Mouse (Mus musculus) right cerebral cortex, postnatal 14 days (tissue): Measurements from ENCODE around the gene Alyref.
"Not testable (repeated sequence)": the region's sequence is repeated elsewhere in the genome, so short reads cannot be mapped to it uniquely, and the experiment has no call there.

Experiments used
- DNase-seq: peaks from one replicate; pipeline ENCODE4 v3.0.0; 2022

The Alyref gene

DNA sequence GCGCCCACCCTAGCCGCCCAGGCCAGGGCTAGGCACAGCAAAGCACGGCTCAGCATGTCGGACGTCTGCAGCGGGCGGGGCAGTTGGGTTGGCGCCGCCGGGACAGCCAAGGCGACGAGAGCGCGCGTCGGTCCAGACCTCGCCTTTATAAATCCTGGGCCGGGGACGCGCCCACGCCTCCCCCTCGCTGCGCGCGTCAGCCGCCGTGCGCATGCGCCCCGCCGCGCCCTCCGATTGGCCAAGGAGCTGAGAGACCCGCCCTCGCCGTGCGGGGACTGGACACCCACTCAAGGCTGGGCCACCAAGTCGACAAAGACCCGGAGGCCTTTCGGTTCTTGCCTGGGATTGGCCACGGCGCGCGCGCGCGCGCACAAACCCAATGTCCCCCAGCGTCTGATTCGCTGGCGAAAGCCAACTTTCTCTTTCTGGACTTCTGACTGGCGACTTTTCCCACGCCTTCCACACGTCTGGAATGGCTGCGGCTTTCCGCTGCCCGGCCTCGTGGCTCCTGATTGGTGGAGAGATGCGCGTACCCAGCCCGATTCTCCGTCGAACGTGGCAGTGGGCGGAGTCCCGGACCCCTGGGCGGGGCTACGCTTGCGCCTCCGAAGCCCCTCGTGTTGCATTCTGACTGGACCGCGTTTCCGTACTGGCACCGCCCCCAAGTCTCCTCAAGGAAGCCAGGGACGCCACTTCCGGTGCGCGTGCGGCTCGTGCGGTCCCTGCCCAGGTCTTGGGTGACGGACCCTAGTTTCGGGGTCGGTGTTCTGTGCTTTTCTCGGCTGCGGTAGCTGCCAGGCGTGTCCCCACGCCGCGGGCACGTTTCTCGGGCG lies 25.2 kb downstream of the Alyref start, which contains the start of gene P4hb:
P4hb (minus strand) TSS at position 502 of the 833 bp plus-strand sequence.
- DNase-seq = peak; percentile 99

DNA sequence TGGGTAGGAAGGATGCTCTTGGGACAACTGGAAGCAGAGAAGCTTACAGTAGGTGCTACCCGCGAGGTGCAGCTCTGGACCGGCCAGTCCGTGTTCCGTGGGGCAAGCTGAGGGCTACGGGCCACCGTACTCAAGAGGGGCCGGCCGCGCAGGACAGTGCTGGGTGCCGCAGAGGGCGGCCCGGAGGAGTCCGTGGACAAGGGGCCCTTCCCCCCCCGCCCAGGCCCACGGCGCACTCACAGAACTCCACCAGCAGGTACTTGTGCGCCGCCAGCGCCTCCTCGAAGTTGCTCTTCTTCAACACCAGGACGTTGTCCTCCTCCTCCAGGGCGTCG lies 25.8 kb downstream of the Alyref start:
- DNase-seq = no peak

DNA sequence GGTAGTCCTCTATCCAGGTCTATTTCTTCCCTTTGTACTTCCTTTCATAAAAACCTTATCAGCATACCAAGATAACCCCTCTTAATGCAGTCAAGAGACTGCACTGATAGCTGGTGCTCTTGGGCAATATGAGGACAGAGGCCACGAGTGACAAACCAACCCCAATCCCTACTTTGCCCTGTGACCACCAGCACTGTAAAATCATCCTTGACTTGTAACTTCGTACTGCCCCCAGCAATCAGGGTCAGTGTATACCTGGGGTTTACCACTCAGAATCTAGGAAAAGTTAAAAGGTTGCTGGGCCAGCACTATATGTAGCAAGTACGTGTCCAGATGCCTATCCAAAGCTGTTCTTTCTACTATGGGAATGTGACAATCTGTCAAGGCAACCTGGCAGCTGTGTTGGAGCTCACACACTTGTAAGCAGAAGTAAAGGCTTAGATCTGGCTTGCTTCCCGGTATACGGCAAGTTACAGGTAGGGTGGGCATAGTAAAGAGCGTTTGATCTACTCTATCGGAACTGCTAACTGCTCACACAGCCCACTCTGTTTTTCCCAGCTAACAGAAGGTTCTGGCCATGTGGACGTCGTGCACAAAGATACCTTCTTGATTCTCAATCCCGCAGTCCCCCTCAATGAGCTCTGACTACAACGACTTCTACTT lies 26.3 kb downstream of the Alyref start:
- no peak for DNase-seq

DNA sequence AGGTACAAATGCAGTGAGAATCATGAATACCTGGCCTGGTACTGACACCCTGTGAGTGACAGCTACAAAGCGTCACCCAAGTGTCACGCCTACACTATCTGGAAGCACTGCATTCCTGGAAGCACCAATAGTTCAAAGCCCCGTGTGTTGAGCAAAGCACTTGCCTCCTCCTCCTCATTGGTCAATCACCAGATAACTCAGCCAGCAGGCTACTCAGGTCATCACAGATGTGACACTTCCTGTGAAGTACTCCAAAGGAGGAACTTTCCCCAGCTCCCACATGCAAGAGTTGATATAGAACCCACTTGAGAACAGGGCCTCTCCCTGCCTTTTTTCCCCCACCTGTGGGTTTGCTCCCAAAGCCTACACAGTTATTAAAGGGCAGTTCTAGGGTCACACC lies 27.0 kb downstream of the Alyref start:
- DNase-seq = no peak

DNA sequence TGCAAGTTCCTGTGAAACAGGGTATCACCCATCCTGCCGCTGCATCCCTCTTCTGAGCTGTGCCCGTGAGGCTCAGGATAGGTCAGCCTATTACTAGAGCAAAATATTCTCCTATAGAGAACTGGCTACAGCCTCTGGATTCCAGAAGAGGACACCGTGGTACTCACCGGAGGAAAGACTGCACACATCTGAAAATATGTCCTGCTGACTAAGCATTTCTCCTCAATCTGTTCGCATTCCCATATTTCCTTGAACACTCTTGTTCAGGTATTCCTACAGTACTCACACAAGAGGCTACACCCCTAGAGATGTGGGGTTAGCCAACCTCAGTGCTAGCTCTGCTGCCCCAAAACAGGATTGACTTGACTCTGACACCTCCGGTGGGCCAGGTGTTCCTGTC lies 29.8 kb downstream of the Alyref start:
- no peak for DNase-seq

DNA sequence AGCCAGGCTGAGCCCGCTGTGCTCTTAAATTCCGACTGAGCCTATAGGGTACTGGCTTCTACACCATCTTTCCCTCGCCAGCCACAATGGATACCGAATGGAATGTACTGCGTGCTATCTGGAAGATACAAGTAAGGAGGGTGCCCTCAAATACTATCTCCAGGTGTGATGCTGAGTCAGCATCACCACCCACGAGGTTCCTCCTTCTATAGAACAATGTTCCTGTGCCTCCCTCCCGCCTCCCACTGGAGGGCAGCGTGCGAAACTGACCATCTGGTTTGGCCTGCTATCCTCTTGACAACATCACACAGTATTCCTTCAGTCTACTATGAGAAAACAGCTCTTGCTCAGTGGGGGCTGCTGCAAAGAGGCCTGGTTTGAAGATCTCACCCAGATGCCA lies 33.1 kb downstream of the Alyref start:
- no peak for DNase-seq

DNA sequence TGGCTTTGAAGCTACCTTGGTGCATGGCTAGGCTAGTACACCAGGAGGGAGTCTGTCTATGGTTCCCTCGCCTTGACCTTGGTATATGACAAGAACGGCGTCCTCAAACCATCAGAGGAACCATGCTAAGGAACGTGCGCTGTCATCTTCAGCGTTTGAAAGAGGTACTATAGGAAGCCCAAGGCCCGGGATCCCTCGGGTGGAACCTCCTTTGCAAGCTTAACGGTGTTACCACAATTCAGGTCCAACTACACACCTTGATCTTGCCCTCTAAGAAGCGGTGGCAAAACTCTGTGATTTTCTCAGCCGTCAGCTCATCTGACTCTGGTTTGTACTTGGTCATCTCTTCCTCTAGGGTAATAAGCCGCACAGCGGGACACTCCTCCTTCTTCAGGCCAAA lies 35.2 kb downstream of the Alyref start:
- DNase-seq = no peak

DNA sequence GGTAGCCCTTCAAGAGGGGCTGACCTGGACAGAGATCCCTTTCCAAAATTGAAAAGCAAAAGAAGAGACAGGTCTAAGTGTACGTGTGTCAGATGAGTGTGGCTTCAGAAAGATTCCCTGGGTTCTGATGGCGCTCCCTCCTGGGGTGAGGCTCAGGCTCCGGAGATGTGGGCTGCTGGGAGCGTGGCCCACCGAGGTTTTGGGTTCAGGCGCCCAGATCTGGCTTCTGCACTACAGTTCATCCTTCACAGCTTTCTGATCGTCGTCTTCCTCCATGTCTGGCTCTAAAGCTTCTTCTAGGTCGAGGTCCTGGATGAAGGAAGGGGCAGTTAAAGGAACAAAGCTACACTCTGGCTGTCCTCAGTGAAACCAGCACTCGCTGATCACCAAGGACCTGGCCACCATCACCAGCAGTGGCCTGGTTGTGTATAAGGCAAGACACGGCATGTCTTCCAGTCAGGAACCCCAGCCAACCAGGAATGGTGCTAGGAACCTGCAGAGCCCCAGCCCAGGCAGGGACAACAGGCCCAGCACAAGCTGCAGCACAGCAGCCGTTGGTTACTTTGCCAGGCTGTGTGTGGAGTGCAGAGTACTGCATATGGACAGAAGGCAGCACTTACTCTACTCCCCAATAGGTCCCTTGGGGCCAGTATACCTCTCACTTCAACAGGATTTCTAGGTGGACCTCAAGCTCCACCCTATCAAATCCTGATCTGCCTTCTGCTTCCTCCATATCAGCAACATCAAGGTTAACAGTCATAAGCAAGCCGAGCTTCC lies 37.0 kb downstream of the Alyref start:
- DNase-seq = no peak

DNA sequence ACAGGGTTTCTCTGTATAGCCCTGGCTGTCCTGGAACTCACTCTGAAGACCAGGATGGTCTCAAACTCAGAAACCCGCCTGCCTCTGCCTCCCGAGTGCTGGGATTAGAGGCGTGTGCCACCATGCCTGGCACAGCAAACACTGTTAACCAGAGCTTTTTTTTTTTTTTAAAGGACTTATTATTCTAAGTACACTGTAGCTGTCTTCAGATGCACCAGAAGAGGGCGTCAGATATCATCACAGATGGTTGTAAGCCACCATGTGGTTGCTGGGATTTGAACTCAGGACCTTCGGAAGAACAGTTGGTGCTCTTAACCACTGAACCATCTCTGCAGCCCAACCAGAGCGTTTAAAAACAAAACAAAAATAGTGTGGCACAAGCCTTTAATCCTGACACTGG lies 39.3 kb downstream of the Alyref start:
- DNase-seq = not testable (repeated sequence)

DNA sequence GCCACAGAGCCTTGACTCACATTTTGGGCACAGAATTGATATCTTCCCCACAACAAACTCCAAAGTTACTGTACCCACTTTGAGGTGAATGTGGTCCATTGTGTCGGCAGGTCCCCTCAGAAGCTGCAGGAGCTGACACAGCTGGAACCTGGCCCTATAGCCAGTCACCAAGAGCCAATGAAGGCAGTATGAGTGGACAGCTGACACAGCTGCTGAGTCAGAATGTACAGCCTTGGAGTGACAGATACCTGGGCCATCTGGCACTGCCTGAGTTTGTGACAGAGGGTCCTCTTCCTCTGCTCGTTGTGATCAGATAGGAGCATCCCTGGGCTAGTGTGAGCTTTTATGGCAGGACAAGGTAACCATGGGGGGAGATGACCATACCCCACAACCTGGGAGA lies 42.9 kb downstream of the Alyref start:
- DNase-seq = no peak

DNA sequence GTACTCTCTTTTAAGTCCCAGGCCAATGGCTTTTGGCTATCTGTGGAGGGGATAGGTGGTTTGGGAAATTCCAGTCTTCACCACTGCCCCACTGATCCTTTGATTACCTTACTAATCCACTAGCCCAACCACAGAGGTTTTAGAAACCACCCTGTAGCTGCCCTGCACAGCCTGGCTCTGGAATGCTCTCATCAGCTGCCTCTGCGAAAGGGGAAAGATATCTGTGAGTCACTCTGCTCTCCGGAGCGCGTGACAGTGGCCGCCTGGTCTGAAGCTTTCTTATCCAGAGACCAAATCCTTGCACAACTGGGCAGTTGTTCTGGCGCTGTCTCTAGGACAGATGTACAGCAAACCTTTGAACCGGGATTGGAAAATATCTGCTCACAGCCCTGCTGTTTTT lies 43.3 kb downstream of the Alyref start:
- DNase-seq = no peak

DNA sequence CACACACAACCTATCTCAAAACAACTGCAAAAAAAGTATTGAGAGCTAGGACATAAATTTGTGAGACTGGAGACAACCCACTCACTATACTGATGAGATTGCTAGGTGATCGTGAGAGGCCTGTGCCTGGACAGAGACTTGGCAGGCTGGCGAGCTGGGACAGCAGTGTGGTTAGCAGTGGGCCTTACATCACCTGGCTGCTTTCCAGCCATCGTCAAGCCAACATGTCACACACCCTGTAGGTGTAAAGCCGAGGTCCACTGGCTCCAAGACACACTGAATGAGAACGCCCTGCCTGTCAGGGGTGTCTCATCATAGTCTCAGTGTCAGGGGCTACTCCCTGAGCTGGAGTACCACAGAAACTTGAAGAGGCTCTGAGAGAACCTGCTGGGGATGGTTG lies 45.4 kb downstream of the Alyref start:
- no peak for DNase-seq

DNA sequence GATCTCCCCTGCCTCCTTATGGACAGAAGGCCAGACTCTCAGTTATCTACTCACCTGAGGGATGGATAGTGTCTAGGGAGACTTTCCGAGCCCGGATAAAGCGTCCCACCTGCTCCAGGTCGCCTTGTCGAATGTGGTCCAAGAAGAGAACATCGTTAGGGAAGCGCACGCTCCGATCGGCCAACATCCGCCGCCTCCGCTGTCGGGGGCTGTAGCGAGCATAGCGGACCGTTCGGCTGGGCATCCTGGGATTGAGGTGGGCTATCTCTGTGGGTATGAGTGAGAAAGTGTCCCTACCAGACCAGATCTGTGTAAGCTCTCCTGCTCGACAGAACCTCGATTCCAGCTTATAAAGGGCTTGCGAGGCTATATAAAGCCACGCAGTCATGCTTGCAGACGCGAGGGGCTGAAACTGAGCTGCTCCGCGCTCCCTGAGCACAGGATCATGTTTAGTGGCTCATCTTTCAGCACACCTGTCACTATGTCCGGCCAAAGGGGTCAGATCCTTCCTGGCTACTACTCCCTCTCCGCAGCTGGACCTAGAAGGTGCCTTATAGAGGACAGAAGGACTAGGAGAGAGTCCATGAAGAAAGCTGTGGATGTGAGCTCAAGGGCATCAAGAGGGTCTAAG lies 47.2 kb downstream of the Alyref start, which contains the start of gene Ppp1r27:
Ppp1r27 (minus strand) TSS at position 323 of the 631 bp plus-strand sequence.
- no peak for DNase-seq

DNA sequence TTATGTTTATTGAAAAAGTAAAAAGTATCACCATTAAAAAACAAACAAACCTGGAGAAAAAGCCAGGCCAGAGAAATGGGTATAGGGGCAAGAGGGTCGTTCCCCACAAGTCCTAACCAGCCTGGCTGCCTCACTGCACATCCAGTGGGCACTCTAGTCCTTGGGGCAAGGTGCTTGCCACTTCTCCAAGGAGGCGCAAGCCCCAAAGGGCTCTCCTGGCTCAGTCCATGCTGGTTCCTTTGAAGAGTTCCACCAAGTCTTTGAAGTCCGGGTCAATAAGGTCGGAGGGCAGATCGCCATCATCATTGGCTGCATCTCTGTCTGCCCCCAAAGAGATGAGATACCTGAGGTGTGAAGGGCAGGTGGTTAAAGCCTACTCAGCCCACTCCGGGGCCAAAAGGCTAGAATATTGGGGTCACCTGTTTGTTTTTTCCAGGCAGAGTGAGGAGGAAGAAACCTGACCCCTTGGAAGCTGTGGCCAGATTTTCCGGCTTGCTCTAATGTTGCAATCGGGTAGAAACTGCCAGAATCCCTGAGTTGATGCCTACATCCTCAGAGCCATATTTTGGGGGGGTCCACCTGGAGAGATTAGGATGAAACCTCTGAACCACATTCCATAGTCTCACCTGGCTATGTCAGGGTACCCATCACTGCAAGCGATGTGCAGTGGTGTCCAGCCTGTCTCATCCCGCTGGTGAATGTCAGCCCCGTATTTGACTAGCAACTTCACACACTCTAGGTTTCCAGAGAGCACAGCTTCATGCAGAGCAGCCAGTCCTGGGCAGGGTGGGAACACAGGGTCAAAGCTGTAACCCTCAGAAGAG lies 48.0 kb downstream of the Alyref start:
- DNase-seq = no peak

DNA sequence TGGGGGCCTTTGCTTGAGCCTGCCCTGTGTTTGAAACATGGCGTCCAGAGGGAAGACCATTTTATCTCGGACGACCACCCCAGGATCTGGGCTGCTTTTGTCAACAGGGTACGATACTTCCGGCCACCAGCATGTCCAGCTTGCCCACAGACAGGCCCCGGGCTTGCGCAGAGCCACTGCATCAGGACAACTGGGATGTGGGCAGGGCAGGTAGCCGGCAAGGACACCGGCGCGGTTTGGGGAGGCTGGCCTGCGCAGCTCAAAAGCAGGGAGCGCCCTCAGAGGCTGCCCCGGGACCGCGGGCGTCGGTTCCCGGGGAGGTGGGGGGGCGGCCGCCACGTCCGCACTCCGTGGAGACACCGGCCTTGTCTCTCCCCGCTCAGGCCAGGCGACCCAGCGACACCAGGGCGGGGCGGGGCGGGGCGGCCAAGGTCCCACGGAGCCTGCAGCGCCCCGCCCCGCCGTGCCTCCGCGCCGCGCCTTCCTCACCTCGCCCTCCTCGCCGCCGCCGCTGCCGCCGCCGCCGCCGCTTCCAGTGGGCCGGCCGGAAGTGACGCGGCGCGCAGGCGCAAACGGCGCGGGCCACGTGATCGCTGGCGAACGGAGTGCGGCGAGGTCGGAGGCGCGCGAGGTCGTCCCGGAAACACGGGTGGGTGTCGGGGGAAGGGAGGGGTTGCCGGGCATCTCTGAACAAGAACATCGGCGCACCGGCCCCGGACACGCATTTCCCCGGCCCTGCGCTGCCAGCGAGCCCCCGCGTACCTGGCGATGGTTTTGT lies 48.8 kb downstream of the Alyref start, which contains the start of gene Mcrip1:
Mcrip1 (minus strand) TSS at position 560 of the 778 bp plus-strand sequence.
- peak; percentile 96 for DNase-seq

DNA sequence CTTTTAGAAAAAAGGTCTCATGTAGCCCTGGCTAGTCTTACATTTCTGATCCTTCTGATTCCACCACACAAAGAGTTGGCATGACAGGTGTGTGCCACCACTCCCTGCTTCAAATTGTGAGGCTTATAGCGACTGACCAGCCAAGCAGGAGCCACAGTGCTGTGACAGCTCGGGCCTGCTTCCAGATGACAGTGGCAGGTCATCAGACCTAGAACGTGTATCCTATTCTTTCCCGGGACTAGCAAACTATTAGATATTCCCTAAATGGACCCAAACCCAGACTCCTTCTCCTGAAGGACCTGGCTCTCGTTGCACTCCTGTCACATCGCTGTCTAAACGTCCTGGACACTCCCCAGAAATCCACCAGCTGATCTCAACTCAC lies 49.4 kb downstream of the Alyref start:
- no peak for DNase-seq

DNA sequence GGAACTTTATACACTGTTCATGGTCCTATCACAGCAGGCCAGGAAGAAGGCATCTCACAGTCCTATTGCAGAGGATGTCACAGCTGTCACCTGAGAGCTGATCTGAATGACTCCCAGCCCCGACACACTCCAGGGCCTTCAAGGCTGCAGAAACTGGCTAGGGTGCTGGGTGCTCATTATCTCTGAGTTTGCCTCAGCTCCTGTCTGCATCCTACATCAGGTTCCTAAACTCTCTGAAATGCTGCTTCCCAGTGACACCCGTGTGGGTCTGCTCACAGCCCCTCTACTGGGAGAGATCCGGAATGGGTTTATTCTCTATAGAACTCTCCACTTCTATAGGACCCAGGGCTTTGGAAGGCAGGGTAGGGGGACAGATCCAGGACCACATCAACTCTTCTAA lies 50.0 kb downstream of the Alyref start:
- DNase-seq = no peak

DNA sequence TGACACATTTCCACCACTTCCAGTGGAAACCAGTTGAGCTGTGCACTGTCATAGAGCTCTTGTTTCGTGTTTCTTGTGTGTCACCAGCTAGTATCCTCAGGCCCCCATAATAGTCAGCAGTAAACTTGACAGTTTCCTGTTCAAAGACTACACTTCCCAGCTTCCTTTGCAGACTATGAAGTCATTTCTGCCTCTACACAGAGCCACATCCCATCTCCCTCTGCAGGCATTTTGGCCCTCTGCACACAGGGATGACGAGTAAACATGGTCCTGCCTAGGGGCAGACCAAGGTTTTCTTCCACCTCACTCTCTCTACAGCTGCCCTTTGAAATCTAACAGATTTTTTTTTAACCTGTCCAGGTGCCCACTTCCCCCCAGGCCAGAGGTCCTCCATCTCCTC lies 50.7 kb downstream of the Alyref start:
- DNase-seq = no peak

DNA sequence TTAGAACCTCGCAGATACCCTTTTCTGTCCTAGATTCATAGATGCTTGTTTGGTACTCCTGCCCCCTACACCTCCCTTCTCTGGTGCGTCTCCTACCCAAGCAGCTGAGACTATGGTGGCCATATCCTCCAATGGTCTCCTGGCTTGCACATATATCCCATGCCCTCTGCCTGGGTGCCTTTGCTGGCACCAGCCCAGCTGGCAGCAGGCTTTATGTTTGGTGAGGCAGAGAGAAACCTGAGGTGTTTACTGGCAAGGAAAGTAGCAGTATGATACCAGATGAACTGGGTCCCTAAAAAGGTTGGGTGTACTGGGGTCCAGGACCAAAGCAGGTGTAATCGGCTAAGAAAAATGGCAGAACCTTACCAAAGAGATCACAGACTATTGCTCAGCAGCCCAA lies 52.2 kb downstream of the Alyref start:
- no peak for DNase-seq

DNA sequence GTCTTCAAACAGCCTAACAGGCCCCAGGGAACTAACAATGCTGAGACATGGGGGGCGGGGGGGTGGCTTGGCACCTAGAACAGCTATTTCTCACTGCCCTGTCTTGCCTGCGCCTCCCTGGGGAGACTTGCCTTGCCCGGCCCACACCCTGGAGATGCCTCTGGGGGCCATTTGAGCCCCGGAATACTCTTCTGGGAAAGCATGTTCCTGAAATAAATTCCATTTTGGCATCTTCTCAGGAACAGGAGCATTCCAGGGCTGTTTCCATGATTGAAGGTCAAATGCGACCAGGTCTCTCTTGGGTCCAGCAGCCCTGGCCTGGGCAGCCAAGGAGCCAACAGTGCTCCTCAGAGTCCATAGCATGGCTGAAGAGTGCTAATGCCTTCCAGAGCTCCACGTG lies 55.8 kb downstream of the Alyref start:
- DNase-seq = no peak
